Mouse (Mus musculus): ENCODE measurements around the gene Smyd1.

DNA sequence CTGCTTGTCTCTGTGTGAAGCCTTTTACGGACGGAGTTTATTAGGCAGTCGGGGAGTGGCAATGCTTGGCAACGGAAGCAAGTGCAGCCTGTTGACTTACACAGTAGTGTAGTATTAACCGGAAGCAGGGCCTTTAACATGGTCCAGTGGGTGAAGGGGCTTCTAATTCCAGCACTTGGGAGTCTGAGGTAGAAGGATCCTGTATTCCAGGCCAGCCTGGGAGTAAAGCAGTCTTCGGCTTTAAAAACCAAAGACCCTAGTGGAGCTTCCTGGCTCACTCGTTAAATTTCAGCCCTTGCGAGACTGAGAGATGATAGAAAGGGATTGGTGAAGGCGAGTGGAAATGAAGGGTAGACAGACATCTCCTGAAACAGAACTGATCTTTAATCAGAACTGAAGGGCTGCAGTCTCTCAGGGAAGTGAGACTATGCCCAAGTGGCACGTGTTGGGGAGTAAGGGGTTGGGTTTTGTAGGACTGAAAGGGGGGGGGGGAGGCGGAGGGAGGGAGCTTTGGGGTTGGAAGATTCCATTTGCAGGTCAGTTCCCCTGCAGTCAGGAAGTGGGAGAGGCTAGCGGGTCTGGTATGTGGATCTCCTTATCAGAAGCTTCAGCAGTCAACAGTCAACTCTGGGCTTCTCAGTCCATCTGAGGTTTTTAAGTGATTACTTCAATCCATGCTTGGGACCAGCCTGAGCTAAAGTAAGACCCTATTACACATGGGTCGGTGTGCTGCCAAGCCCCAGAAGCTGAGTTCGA, 51.6 kb downstream of the Smyd1 start:
- TF ChIP-seq EP300 (IDR thresholded peaks at IDR 0.05; ENCODE audit: insufficient read depth, low read depth, low read length) = peak; percentile 55; the same call in 1 of the 2 replicates
- no peak for TF ChIP-seq CTCF (IDR thresholded peaks at IDR 0.05)
- peak; percentile 73 for TF ChIP-seq POLR2A (IDR thresholded peaks at IDR 0.05; ENCODE audit: insufficient read depth, low read depth, low read length)
